Mouse (Mus musculus) ovary, postnatal 14 days (tissue): ENCODE data around the gene Prl2a1.
"Not testable (repeated sequence)": the region's sequence is repeated elsewhere in the genome, so short reads cannot be mapped to it uniquely, and the experiment has no call there.

Experiments used
- DNase-seq: peaks from one replicate; pipeline ENCODE4 v3.0.0; 2022; ENCODE audit warnings: low spot score

Prl2a1 gene

DNA sequence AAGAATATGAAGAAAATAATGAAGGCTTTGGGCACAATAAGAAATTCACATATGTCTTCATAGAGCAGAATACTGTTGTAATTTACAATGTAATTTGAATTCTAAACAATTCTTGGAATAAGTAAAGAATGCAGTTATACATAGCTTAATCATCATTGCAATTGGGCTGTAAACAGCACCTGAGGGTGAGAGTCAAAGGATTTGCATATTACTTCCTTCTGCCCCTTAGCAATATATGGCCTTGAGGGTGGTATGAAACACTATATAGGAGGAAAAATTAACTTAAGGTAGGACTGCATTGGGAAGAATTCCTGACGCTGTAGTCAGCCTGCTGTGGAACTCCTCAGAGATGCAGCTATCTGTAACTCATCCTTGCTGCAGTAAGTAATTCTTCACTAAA lies at the start of gene Prl2a1:
Gene Prl2a1 (plus strand): TSS at position 301 of the 400 bp plus-strand sequence.
- DNase-seq = no peak

DNA sequence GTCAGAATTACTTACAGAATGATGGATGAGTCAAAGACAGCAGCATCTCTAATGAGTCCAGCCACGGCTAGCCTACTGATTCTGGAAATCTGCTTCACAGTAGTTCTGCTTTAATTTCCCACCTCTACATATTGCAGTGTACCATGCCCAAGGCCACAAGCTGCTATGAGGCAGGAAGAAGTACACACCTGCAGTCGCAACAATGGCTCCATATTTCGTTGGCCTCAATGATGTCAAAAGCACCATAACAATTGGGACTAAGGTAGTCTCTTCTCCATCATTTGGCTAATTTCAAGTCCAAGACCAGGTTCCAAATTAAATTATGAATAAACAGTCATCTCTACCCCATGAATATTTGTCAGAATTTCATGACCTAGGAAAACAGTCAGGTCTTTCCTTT lies 20.8 kb upstream of the Prl2a1 start, which contains the start of gene Prl7c1:
Gene Prl7c1 (minus strand): TSS at position 101 of the 400 bp plus-strand sequence.
- not testable (repeated sequence) for DNase-seq

DNA sequence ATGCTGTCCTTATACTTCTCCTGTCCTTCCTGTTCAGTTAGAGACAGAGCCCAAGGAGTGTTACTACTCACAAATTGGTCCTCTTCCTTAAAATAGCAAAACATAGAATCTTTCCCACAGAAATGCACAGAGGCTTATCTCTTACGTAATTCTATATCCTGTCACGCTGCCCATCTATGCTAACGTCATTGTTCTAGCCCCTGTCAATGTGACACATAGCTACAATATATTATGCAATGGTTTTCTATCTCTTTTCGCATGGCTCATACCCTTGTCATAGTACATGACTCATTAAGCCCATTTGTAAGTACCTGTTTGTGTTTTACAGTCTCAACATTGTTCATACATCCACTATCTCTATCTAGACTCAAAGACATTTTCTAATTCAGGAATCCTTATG lies 2.2 kb upstream of the Prl2a1 start:
- DNase-seq = no peak

DNA sequence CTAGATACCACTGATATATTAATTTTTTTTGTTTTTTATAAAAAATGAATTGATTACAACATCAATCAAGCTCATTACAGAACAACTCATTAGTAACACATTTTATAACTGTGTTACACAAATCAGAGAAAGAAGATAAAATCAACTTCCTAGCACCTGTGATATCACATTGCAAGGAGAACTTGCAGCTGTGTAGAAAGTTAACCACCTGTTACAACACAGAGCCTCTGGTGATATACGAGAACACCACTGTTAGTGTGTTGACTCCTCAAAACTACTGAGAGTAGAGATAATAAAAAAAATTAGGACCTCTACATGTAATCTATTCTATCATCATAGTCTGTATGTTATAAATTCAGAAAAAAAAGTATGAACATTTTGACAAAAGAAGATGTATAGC lies 1.3 kb downstream of the Prl2a1 start:
- no peak for DNase-seq

DNA sequence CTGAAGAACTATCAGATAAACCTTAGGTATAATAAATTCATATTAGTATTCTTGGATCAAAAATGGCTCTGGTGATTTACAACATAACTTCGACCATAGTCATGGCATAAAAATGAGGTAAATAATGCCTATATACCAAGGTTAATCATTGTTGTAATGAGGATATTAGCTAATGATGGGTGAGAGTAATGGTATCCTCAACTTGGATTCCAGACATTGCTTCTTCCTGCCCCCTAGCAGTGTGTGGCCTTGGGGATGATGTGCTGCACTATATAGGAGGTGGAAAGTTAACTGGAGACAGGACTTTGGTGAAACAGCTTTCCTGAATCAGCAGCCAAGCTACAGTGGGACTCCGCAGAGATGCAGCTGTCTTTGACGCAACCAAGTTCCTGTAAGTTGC lies 47.6 kb downstream of the Prl2a1 start, which contains the start of gene Prl2c1:
Gene Prl2c1 (plus strand): TSS at position 301 of the 400 bp plus-strand sequence.
- no peak for DNase-seq
